Mouse (Mus musculus) heart, postnatal 0 days (tissue): Measurements from ENCODE around the gene Ttc6. TPM values are rescaled to one million over a fixed set of nuclear protein-coding genes. Genes with fewer than 3 reads are reported as not detected.
A peak's percentile ranks its signal among the peaks of the same experiment; 100 is the strongest.

Source experiments
- ATAC-seq: fragments of 200-750 bp; cut with Nextera tagmentation; 2 replicates; pipeline ENCODE4 v1.8.0; 2017; ENCODE audit warnings: low read depth, moderate number of reproducible peaks, moderate library complexity; ENCODE audit not compliant: insufficient read depth
- DNase-seq: peaks from one replicate; pipeline ENCODE4 v3.0.0-alpha.2; 2016; ENCODE audit warnings: low spot score
- H3K27ac ChIP-seq: fragments of 300-500 bp; sonication (generic); 2 replicates; pipeline ENCODE4 v1.5.1; 2014; ENCODE audit warnings: low read depth, mild to moderate bottlenecking
- H3K27me3 ChIP-seq: fragments of 300-500 bp; sonication (generic); 2 replicates; pipeline ENCODE4 v1.6.1; 2014; ENCODE audit warnings: low read length, mixed read lengths; ENCODE audit not compliant: control insufficient read depth, insufficient read depth
- H3K36me3 ChIP-seq: fragments of 300-500 bp; sonication (generic); replicated peaks from 2 replicates; pipeline ENCODE4 v1.6.1; 2014; ENCODE audit warnings: low read length, mixed read lengths; ENCODE audit not compliant: control insufficient read depth, insufficient read depth
- H3K4me1 ChIP-seq: fragments of 300-500 bp; sonication (generic); 2 replicates; pipeline ENCODE4 v1.6.1; 2014; ENCODE audit warnings: antibody characterized with exemption; ENCODE audit not compliant: control insufficient read depth, insufficient read depth
- H3K4me2 ChIP-seq: fragments of 300-500 bp; sonication (generic); 2 replicates; pipeline ENCODE4 v1.6.1; 2014; ENCODE audit warnings: low read depth, mild to moderate bottlenecking, low read length, moderate library complexity
- H3K4me3 ChIP-seq: fragments of 300-500 bp; sonication (generic); 2 replicates; pipeline ENCODE4 v1.5.1; 2014; ENCODE audit warnings: low read depth, low read length
- H3K9ac ChIP-seq: fragments of 300-500 bp; sonication (generic); replicated peaks from 2 replicates; pipeline ENCODE4 v1.6.1; 2014; ENCODE audit warnings: low read depth, low read length, mixed read lengths
- H3K9me3 ChIP-seq: fragments of 300-500 bp; sonication (generic); replicated peaks from 2 replicates; pipeline ENCODE4 v1.6.1; 2016; ENCODE audit warnings: low read length; ENCODE audit not compliant: control insufficient read depth
- CTCF ChIP-seq: IDR thresholded peaks from 2 replicates; pipeline ENCODE4 v1.5.1; 2016; ENCODE audit warnings: antibody characterized with exemption, control low read depth, low read depth
- EP300 ChIP-seq: IDR thresholded peaks from 2 replicates; pipeline ENCODE4 v1.6.1; 2016; ENCODE audit warnings: antibody characterized with exemption, low read depth
- WGBS: fragments of 180-500 bp; shearing (Covaris S2); extraction: QIAGEN DNeasy Blood & Tissue Kit; methylation state at CpG from one replicate; pipeline ENCODE4 v1.1.7; 2014; 5-methylcytosine and 5-hydroxymethylcytosine counted together
- polyA plus RNA-seq: library from polyadenylated mRNA; unstranded; fragments of >200 nt; fragmentation: Nextera tagmentation; extraction: Ambion mirVana; gene quantifications from 2 replicates; pipeline ENCODE4 v1.2.1, GENCODE M21; 2015
- total RNA-seq: library from RNA; depleted of rRNA; stranded (reverse); fragments of >200 nt; gene quantifications from 2 replicates; pipeline ENCODE4 v1.2.3, GENCODE M21; 2014; ENCODE audit warnings: low replicate concordance

Gene Ttc6
- total and polyA plus RNA-seq, 2 experiments from 2014 or later: 0.15 TPM; not detected in 1

- Histone ChIP-seq H3K4me3 (no peak overlapping the region), H3K27me3 (peaks cover 87% of the 10 kb centered on the region), H3K4me1 (no peaks in the 10 kb centered on the region), H3K9ac (no peak overlapping the region), H3K36me3 (no peaks in the 10 kb centered on the region), H3K9me3 (no peaks in the 10 kb centered on the region), H3K4me2 (no peak overlapping the region), H3K27ac (no peak overlapping the region)
- 2% methylated on average over 38 of the region's 39 CpGs for WGBS
- TF ChIP-seq CTCF: no peak
- no peak for TF ChIP-seq EP300
- 0 out of 2 replicates have a peak, but pooled peaks have one; percentile 16 for ATAC-seq
- DNase-seq: no peak
Observed at GRCm38 (mm10) chr12:57534879-57535611, 28.9 kb upstream of the Ttc6 start.

GRCm38 (mm10) chr12:57536056-57536908, 27.6 kb upstream of the Ttc6 start:
- Histone ChIP-seq H3K27me3 (peaks cover 90% of the 10 kb centered on the region), H3K4me2 (no peak overlapping the region)
- 4% methylated on average over 25 of the region's 25 CpGs for WGBS

DNA sequence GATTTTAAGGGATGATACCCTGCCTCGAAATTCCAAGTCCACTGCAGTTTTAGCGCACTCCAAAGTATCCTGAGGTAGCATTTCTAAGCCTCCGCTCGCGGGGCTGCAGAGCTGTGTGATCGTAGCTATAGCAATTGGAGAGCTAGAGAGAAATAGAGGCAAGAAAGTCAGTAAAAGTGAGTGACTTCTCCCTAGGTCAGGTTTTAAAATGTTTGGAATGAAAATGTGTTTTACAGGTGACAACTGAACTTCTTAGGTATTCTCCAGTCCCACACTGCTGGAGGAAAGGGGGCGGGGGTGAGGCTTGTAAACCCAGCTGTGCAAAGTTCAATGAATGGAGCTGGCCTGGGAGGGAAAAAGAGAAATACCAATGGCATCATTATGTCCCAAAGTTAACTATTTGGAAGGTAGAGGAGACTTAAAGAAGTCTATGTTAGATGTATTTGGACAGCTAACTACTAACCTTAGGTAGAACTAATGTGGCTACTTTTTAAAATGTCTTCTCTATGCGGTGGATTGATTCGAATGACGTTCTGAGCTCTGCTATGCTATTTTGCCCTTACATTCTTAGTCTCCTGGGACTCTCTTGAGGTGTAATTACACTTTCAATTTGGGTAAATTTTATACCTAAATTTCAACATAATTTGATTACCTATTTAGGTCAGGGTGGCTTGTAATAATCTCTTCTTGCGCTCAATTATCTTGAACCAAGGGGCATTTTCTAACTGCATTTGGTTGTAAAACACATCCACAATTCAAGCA, 26.8 kb upstream of the Ttc6 start:
- Histone ChIP-seq H3K4me2 (no peak overlapping the region), H3K9me3 (no peaks in the 10 kb centered on the region), H3K4me1 (no peaks in the 10 kb centered on the region), H3K9ac (no peak overlapping the region), H3K27ac (no peak overlapping the region), H3K27me3 (peaks cover 90% of the 10 kb centered on the region), H3K4me3 (no peak overlapping the region), H3K36me3 (no peaks in the 10 kb centered on the region)
- 7% methylated on average over 11 of the region's 11 CpGs for WGBS
- ATAC-seq (no peak), DNase-seq (no peak)
- TF ChIP-seq CTCF: no peak
- no peak for TF ChIP-seq EP300

More at GRCm38 (mm10) chr12:57536056-57536908, 27.6 kb upstream of the Ttc6 start:
- Histone ChIP-seq H3K36me3 (no peaks in the 10 kb centered on the region), H3K4me3 (no peak overlapping the region), H3K27ac (no peak overlapping the region), H3K9me3 (no peaks in the 10 kb centered on the region), H3K4me1 (no peaks in the 10 kb centered on the region), H3K9ac (no peak overlapping the region)
- ATAC-seq (no peak), DNase-seq (no peak)
- TF ChIP-seq CTCF: no peak
- TF ChIP-seq EP300: no peak

DNA sequence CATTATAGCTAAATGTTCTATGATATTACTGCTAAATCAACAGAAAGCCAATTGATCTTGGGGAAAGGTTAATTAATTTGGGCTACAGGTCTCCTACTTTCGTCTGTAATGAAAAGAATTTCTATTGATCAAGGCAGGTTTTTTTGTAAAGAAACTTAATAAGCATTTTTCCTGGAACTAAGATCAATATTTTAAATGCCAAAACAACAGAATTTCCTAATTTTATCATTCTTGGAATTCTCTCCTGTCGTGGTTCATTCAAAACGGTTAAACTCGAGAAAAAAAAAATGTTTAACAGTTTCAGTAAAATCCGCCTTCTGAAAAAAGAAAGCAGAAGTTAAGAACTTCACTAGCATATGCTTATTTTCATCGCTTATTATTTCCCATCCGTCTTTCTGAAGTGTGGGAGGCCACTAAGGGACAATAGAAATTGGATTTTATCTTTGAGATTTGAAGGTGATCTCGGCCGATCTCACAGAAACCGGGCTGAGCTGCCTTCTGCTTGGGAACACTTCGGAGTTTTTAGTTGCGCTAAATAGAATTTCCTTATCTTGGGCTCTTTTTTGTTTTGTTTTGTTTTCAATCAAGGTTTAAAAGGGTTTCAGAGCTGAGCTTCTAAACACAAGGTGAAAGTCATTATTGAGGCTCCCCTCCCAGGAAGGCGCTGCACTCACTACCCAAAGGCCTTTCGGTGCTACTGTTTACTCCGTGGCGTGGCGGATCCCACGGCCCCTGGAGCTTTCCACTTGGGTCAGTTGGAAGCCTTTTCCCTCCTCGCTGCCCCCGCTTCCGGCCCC, 25.9 kb upstream of the Ttc6 start:
- WGBS: 3% methylated on average over 21 of the region's 21 CpGs

More for the DNA sequence above, 25.9 kb upstream of the Ttc6 start:
- no peak overlapping the region for H3K9ac ChIP-seq
- ATAC-seq (no peak), DNase-seq (no peak)
- no peak overlapping the region for H3K27ac ChIP-seq
- H3K4me3 ChIP-seq: peak overlapping the region; percentile 40
- TF ChIP-seq EP300: no peak
- TF ChIP-seq CTCF: no peak
- no peaks in the 10 kb centered on the region for H3K4me1 ChIP-seq
- H3K27me3 ChIP-seq: peaks cover 90% of the 10 kb centered on the region
- no peaks in the 10 kb centered on the region for H3K36me3 ChIP-seq
- H3K4me2 ChIP-seq: peak overlapping the region; percentile 54
- H3K9me3 ChIP-seq: no peaks in the 10 kb centered on the region
